ENCODE assay signal across 8 mouse cellular contexts in genomic region chr17:23742210-23742793, GRCm38 (mm10). TPM values are rescaled to one million over a fixed set of nuclear protein-coding genes. Genes with fewer than 3 reads are reported as not detected.
A peak's percentile ranks its signal among the peaks of the same experiment; 100 is the strongest.
DNase-seq lines count a peak whose midpoint lies in the region; ATAC-seq lines count a peak whose summit lies in the region.

No protein-coding gene starts in this region.

- H3K9me3 ChIP-seq in forebrain, embryonic 14.5 days (replicated peaks; ENCODE audit: control insufficient read depth, low read length) = no peaks in the 10 kb centered on the region
- no peaks in the 10 kb centered on the region for H3K9me3 ChIP-seq in midbrain, embryonic 15.5 days

- peaks cover 59% of the 10 kb centered on the region for H3K27me3 ChIP-seq in forebrain, embryonic 14.5 days (replicated peaks; ENCODE audit: control insufficient read depth, insufficient read depth, low read length)
- H3K27me3 ChIP-seq in midbrain, embryonic 15.5 days (replicated peaks) = peaks cover 59% of the 10 kb centered on the region

- peak; percentile 37 for DNase-seq in adrenal gland, postnatal 25 days
- DNase-seq in adrenal gland, adult (ENCODE audit: inconsistent age in 2 of 2, low spot score in 1 of 2) = no peak
- peak; percentile 63 to 65 for DNase-seq in B cell, adult 2 months
- DNase-seq in forebrain, embryonic 14.5 days (ENCODE audit: low spot score) = peak; percentile 31
- DNase-seq in kidney, postnatal 4 days = peak; percentile 51 to 68
- no peak for DNase-seq in layer of hippocampus, adult 9-11 months
- no peak for DNase-seq in layer of hippocampus, postnatal 25 days (ENCODE audit: extremely low spot score in 1 of 2, low spot score in 1 of 2)

- H3K4me1 ChIP-seq in forebrain, embryonic 14.5 days (ENCODE audit: control insufficient read depth, insufficient read depth, low read length) = peaks cover 23% of the 10 kb centered on the region; the same call in 1 of the 2 replicates
- H3K4me1 ChIP-seq in midbrain, embryonic 15.5 days = peaks cover 54% of the 10 kb centered on the region

- no peak overlapping the region for H3K9ac ChIP-seq in forebrain, embryonic 14.5 days (ENCODE audit: low read length)
- no peak overlapping the region for H3K9ac ChIP-seq in midbrain, embryonic 15.5 days

- no peak for ATAC-seq in forebrain, embryonic 14.5 days
- ATAC-seq in midbrain, embryonic 15.5 days (replicated peaks) = no peak

- 7% methylated on average over 44 of the region's 44 CpGs for WGBS in forebrain, embryonic 14.5 days
- 8% methylated on average over 44 of the region's 44 CpGs for WGBS in midbrain, embryonic 15.5 days

- H3K4me3 ChIP-seq in forebrain, embryonic 14.5 days (ENCODE audit: low read depth, low read length) = peak overlapping the region; percentile 10
- H3K4me3 ChIP-seq in midbrain, embryonic 15.5 days = peak overlapping the region; percentile 22

- H3K36me3 ChIP-seq in forebrain, embryonic 14.5 days (ENCODE audit: control insufficient read depth, insufficient read depth, low read length) = peaks cover 8% of the 10 kb centered on the region; the same call in 1 of the 2 replicates
- H3K36me3 ChIP-seq in midbrain, embryonic 15.5 days (replicated peaks) = no peaks in the 10 kb centered on the region

- no peak overlapping the region for H3K27ac ChIP-seq in forebrain, embryonic 14.5 days (ENCODE audit: low read depth, low read length)
- H3K27ac ChIP-seq in midbrain, embryonic 15.5 days = no peak overlapping the region

- peak overlapping the region; percentile 43 for H3K4me2 ChIP-seq in forebrain, embryonic 14.5 days (ENCODE audit: low read length)
- H3K4me2 ChIP-seq in midbrain, embryonic 15.5 days = peak overlapping the region; percentile 40

RNA-seq across cellular contexts. Expression of gene Paqr4, which starts 1.6 kb away (rescaled TPM):
- total RNA-seq in adrenal gland, postnatal 25 days (2021) = 10.4 and 11.7 TPM in 2 replicates
- polyA plus RNA-seq in forebrain, embryonic 14.5 days (2014; fragmentation: Nextera tagmentation; extraction: Ambion mirVana) = 31.9 and 38.3 TPM in 2 replicates
- 70.9 and 72.6 TPM in 2 replicates for polyA plus RNA-seq in midbrain, embryonic 15.5 days (2015; fragmentation: Nextera tagmentation; extraction: Ambion mirVana)
- 10 to 100 TPM; 55.1 to 58.7 TPM for total RNA-seq in layer of hippocampus, postnatal 25 days (2021)

RNA-seq across cellular contexts. Expression of gene Kremen2, which starts 3.3 kb away (rescaled TPM):
- not detected in 2 replicates for total RNA-seq in adrenal gland, postnatal 25 days (2021)
- 0.23 and 0.25 TPM in 2 replicates for polyA plus RNA-seq in forebrain, embryonic 14.5 days (2014; fragmentation: Nextera tagmentation; extraction: Ambion mirVana)
- polyA plus RNA-seq in midbrain, embryonic 15.5 days (2015; fragmentation: Nextera tagmentation; extraction: Ambion mirVana) = 1.4 and 1.5 TPM in 2 replicates
- under 1 TPM; 0.28 to 0.49 TPM for total RNA-seq in layer of hippocampus, postnatal 25 days (2021)

RNA-seq across cellular contexts. Expression of gene Pkmyt1, which starts 16.2 kb away (rescaled TPM):
- total RNA-seq in adrenal gland, postnatal 25 days (2021) = 7.6 and 9.3 TPM in 2 replicates
- polyA plus RNA-seq in forebrain, embryonic 14.5 days (2014; fragmentation: Nextera tagmentation; extraction: Ambion mirVana) = 18.0 and 23.1 TPM in 2 replicates
- 22.6 and 23.1 TPM in 2 replicates for polyA plus RNA-seq in midbrain, embryonic 15.5 days (2015; fragmentation: Nextera tagmentation; extraction: Ambion mirVana)
- total RNA-seq in layer of hippocampus, postnatal 25 days (2021) = 1 to 10 TPM; 2.7 to 3.7 TPM

RNA-seq across cellular contexts. Expression of gene 1520401A03Rik, which starts 19.7 kb away (rescaled TPM):
- total RNA-seq in adrenal gland, postnatal 25 days (2021) = 7.2 and 10.4 TPM in 2 replicates
- not detected in 2 replicates for polyA plus RNA-seq in forebrain, embryonic 14.5 days (2014; fragmentation: Nextera tagmentation; extraction: Ambion mirVana)
- 0.06 and 0.11 TPM in 2 replicates for polyA plus RNA-seq in midbrain, embryonic 15.5 days (2015; fragmentation: Nextera tagmentation; extraction: Ambion mirVana)
- under 1 TPM; 0.17 to 0.61 TPM for total RNA-seq in layer of hippocampus, postnatal 25 days (2021)

RNA-seq across cellular contexts. Expression of gene Flywch1, which starts 29.1 kb away (rescaled TPM):
- total RNA-seq in adrenal gland, postnatal 25 days (2021) = 47.9 and 56.3 TPM in 2 replicates
- polyA plus RNA-seq in forebrain, embryonic 14.5 days (2014; fragmentation: Nextera tagmentation; extraction: Ambion mirVana) = 129 and 143 TPM in 2 replicates
- 242 and 257 TPM in 2 replicates for polyA plus RNA-seq in midbrain, embryonic 15.5 days (2015; fragmentation: Nextera tagmentation; extraction: Ambion mirVana)
- total RNA-seq in layer of hippocampus, postnatal 25 days (2021) = 100 to 1,000 TPM; 263 to 298 TPM

Comparison
In these comparisons a context has a peak if more than half of its experiments do, and no peak if none do; other contexts are left out.
1. DNase-seq: peak in adrenal gland, postnatal 25 days (single experiment), B cell, adult 2 months (2 of 2), forebrain, embryonic 14.5 days (single experiment) and kidney, postnatal 4 days (2 of 2); none in adrenal gland, adult (0 of 2), layer of hippocampus, adult 9-11 months (single experiment) and layer of hippocampus, postnatal 25 days (0 of 2).